In genomic region chr11:74807246-74807882, GRCm38 (mm10) we compare ENCODE assay signal across 26 mouse cellular contexts. TPM values are rescaled to one million over a fixed set of nuclear protein-coding genes. Genes with fewer than 3 reads are reported as not detected.
DNase-seq lines count a peak whose midpoint lies in the region; ATAC-seq and TF ChIP-seq lines count a peak whose summit lies in the region.
"Had no signal": no experiment of that assay in that cellular context is flagged by ENCODE, and none has a peak within 500 bp of the region (broad histone marks: within the 10 kb centered on the region; RNA-seq: fewer than 3 reads in every experiment).

No protein-coding gene starts in this region.

- H3K4me3 ChIP-seq in forebrain, embryonic 15.5 days, result no peak overlapping the region
- H3K4me3 ChIP-seq in forebrain, embryonic 10.5 days, result no peak overlapping the region
- no peak overlapping the region for H3K4me3 ChIP-seq in midbrain, embryonic 11.5 days (ENCODE audit: low read depth, low read length)
- no peak overlapping the region for H3K4me3 ChIP-seq in midbrain, embryonic 10.5 days
- H3K4me3 ChIP-seq in lung, postnatal 0 days (ENCODE audit: low read depth, low read length), result no peak overlapping the region
- H3K4me3 ChIP-seq in embryonic facial prominence, embryonic 10.5 days, result no peak overlapping the region
- H3K4me3 ChIP-seq in hindbrain, embryonic 12.5 days, result no peak overlapping the region
- H3K4me3 ChIP-seq: erythroblast, embryonic 14.5 days; heart, adult 2 months; heart, embryonic 12.5 days; hindbrain, embryonic 15.5 days; kidney, embryonic 15.5 days; limb, embryonic 12.5 days; liver, embryonic 15.5 days; neural tube, embryonic 12.5 days had no signal

- H3K27me3 ChIP-seq in forebrain, embryonic 15.5 days, result no peaks in the 10 kb centered on the region
- no peaks in the 10 kb centered on the region for H3K27me3 ChIP-seq in forebrain, embryonic 10.5 days (ENCODE audit: poor library complexity, severe bottlenecking)
- no peaks in the 10 kb centered on the region for H3K27me3 ChIP-seq in midbrain, embryonic 11.5 days (ENCODE audit: control insufficient read depth, insufficient read depth, low read length)
- no peaks in the 10 kb centered on the region for H3K27me3 ChIP-seq in midbrain, embryonic 10.5 days (ENCODE audit: low read depth, poor library complexity, severe bottlenecking)
- H3K27me3 ChIP-seq in lung, postnatal 0 days (replicated peaks; ENCODE audit: insufficient read depth, low read length), result no peaks in the 10 kb centered on the region
- H3K27me3 ChIP-seq in embryonic facial prominence, embryonic 10.5 days (replicated peaks; ENCODE audit: low read depth, poor library complexity, severe bottlenecking), result no peaks in the 10 kb centered on the region
- H3K27me3 ChIP-seq in hindbrain, embryonic 12.5 days, result no peaks in the 10 kb centered on the region
- H3K27me3 ChIP-seq: heart, embryonic 12.5 days; hindbrain, embryonic 15.5 days; kidney, embryonic 15.5 days; limb, embryonic 12.5 days; liver, embryonic 15.5 days; neural tube, embryonic 12.5 days had no signal

- H3K4me1 ChIP-seq in forebrain, embryonic 15.5 days, result no peaks in the 10 kb centered on the region
- no peaks in the 10 kb centered on the region for H3K4me1 ChIP-seq in forebrain, embryonic 10.5 days
- no peaks in the 10 kb centered on the region for H3K4me1 ChIP-seq in midbrain, embryonic 11.5 days (ENCODE audit: control insufficient read depth, insufficient read depth, low read length)
- peaks cover 8% of the 10 kb centered on the region for H3K4me1 ChIP-seq in midbrain, embryonic 10.5 days
- no peaks in the 10 kb centered on the region for H3K4me1 ChIP-seq in lung, postnatal 0 days (ENCODE audit: insufficient read depth, low read depth, low read length)
- no peaks in the 10 kb centered on the region; the same call in 1 of the 2 replicates for H3K4me1 ChIP-seq in embryonic facial prominence, embryonic 10.5 days
- no peaks in the 10 kb centered on the region for H3K4me1 ChIP-seq in hindbrain, embryonic 12.5 days
- H3K4me1 ChIP-seq: hindbrain, embryonic 15.5 days; limb, embryonic 12.5 days; neural tube, embryonic 12.5 days had no signal

- H3K4me2 ChIP-seq in forebrain, embryonic 15.5 days (replicated peaks), result no peak overlapping the region
- no peak overlapping the region for H3K4me2 ChIP-seq in midbrain, embryonic 11.5 days
- no peak overlapping the region for H3K4me2 ChIP-seq in lung, postnatal 0 days (replicated peaks; ENCODE audit: low read depth, low read length)
- no peak overlapping the region for H3K4me2 ChIP-seq in hindbrain, embryonic 12.5 days (replicated peaks)
- H3K4me2 ChIP-seq: heart, embryonic 12.5 days; hindbrain, embryonic 15.5 days; kidney, embryonic 15.5 days; limb, embryonic 12.5 days; liver, embryonic 15.5 days; neural tube, embryonic 12.5 days had no signal

- 83% methylated on average over 6 of the region's 6 CpGs for WGBS in forebrain, embryonic 15.5 days
- WGBS in forebrain, embryonic 10.5 days, result 92% methylated on average over 6 of the region's 6 CpGs
- 93% methylated on average over 6 of the region's 6 CpGs for WGBS in midbrain, embryonic 11.5 days
- WGBS in midbrain, embryonic 10.5 days, result 95% methylated on average over 6 of the region's 6 CpGs
- WGBS in lung, postnatal 0 days, result 80% methylated on average over 6 of the region's 6 CpGs
- WGBS in embryonic facial prominence, embryonic 10.5 days, result 92% methylated on average over 6 of the region's 6 CpGs
- 93% methylated on average over 6 of the region's 6 CpGs for WGBS in hindbrain, embryonic 12.5 days

- ATAC-seq in forebrain, embryonic 15.5 days (replicated peaks), result no peak
- no peak for ATAC-seq in midbrain, embryonic 11.5 days (ENCODE audit: low FRiP score)
- ATAC-seq in lung, postnatal 0 days, result peak; percentile 65; the same call in 1 of the 2 replicates
- no peak for ATAC-seq in hindbrain, embryonic 12.5 days (ENCODE audit: low FRiP score)
- ATAC-seq: CD4-positive, CD25-positive, alpha-beta regulatory T cell, adult 4 months; inflammation-experienced regulatory T-cells, adult 6 months; midbrain, embryonic 16.5 days had no signal

- H3K9me3 ChIP-seq in forebrain, embryonic 15.5 days, result no peaks in the 10 kb centered on the region
- no peaks in the 10 kb centered on the region for H3K9me3 ChIP-seq in forebrain, embryonic 10.5 days
- no peaks in the 10 kb centered on the region for H3K9me3 ChIP-seq in midbrain, embryonic 11.5 days (ENCODE audit: control insufficient read depth, low read length)
- H3K9me3 ChIP-seq in midbrain, embryonic 10.5 days (replicated peaks), result no peaks in the 10 kb centered on the region
- H3K9me3 ChIP-seq in lung, postnatal 0 days (ENCODE audit: low read length), result no peaks in the 10 kb centered on the region
- H3K9me3 ChIP-seq in embryonic facial prominence, embryonic 10.5 days, result no peaks in the 10 kb centered on the region
- no peaks in the 10 kb centered on the region for H3K9me3 ChIP-seq in hindbrain, embryonic 12.5 days (replicated peaks)
- H3K9me3 ChIP-seq: heart, embryonic 12.5 days; hindbrain, embryonic 15.5 days; kidney, embryonic 15.5 days; limb, embryonic 12.5 days; liver, embryonic 15.5 days; neural tube, embryonic 12.5 days had no signal

- TF ChIP-seq CTCF in lung, postnatal 0 days (IDR thresholded peaks at IDR 0.05), result no peak

- TF ChIP-seq EP300 in lung, postnatal 0 days (IDR thresholded peaks at IDR 0.05), result 0 out of 2 replicates have a peak, but pooled peaks have one; percentile 29

- H3K27ac ChIP-seq in forebrain, embryonic 15.5 days (replicated peaks), result peak overlapping the region; percentile 65; the same call in 1 of the 2 replicates
- no peak overlapping the region for H3K27ac ChIP-seq in forebrain, embryonic 10.5 days
- H3K27ac ChIP-seq in midbrain, embryonic 11.5 days (ENCODE audit: low read depth, low read length), result no peak overlapping the region
- no peak overlapping the region for H3K27ac ChIP-seq in midbrain, embryonic 10.5 days (replicated peaks)
- H3K27ac ChIP-seq in lung, postnatal 0 days (ENCODE audit: low read length), result no peak overlapping the region
- H3K27ac ChIP-seq in embryonic facial prominence, embryonic 10.5 days (replicated peaks), result no peak overlapping the region
- no peak overlapping the region for H3K27ac ChIP-seq in hindbrain, embryonic 12.5 days
- H3K27ac ChIP-seq: heart, adult 2 months; hindbrain, embryonic 15.5 days; kidney, embryonic 15.5 days; limb, embryonic 12.5 days; liver, embryonic 15.5 days; neural tube, embryonic 12.5 days had no signal

- H3K36me3 ChIP-seq in forebrain, embryonic 15.5 days, result peaks cover 27% of the 10 kb centered on the region
- peaks cover 84% of the 10 kb centered on the region for H3K36me3 ChIP-seq in forebrain, embryonic 10.5 days (replicated peaks)
- peaks cover 6% of the 10 kb centered on the region for H3K36me3 ChIP-seq in midbrain, embryonic 11.5 days (ENCODE audit: control insufficient read depth, insufficient read depth, low read length)
- H3K36me3 ChIP-seq in midbrain, embryonic 10.5 days, result peaks cover 78% of the 10 kb centered on the region
- 0 out of 2 replicates have a peak, but pooled peaks cover 6% of the 10 kb centered on the region for H3K36me3 ChIP-seq in lung, postnatal 0 days (ENCODE audit: insufficient read depth, low read length)
- peaks cover 85% of the 10 kb centered on the region for H3K36me3 ChIP-seq in embryonic facial prominence, embryonic 10.5 days (replicated peaks)
- H3K36me3 ChIP-seq in hindbrain, embryonic 12.5 days, result peaks cover 44% of the 10 kb centered on the region

- DNase-seq in forebrain, embryonic 10.5 days (ENCODE audit: extremely low spot score, low spot score), result no peak
- DNase-seq in midbrain, embryonic 11.5 days (ENCODE audit: low spot score, missing footprints), result peak; percentile 53
- DNase-seq in midbrain, embryonic 10.5 days (ENCODE audit: low spot score), result no peak
- DNase-seq in lung, postnatal 0 days (ENCODE audit: low spot score), result peak; percentile 51
- no peak for DNase-seq in embryonic facial prominence, embryonic 10.5 days (ENCODE audit: low spot score)
- DNase-seq: adrenal gland, postnatal 14 days; cerebellum, adult 18-20 months; cerebellum, postnatal 10 days; gastrocnemius, postnatal 25 days; heart, adult 2 months; kidney, adult 11 months; kidney, postnatal 25 days; right cerebral cortex, postnatal 14 days; thymus, postnatal 4 days had no signal

- H3K9ac ChIP-seq in forebrain, embryonic 15.5 days (replicated peaks), result no peak overlapping the region
- no peak overlapping the region for H3K9ac ChIP-seq in midbrain, embryonic 11.5 days (ENCODE audit: low read length)
- no peak overlapping the region for H3K9ac ChIP-seq in lung, postnatal 0 days (replicated peaks; ENCODE audit: low read depth)
- no peak overlapping the region for H3K9ac ChIP-seq in hindbrain, embryonic 12.5 days
- H3K9ac ChIP-seq: heart, embryonic 12.5 days; hindbrain, embryonic 15.5 days; kidney, embryonic 15.5 days; limb, embryonic 12.5 days; liver, embryonic 15.5 days; neural tube, embryonic 12.5 days had no signal

RNA-seq across cellular contexts. Expression of gene Mnt, which starts 23.4 kb away (rescaled TPM):
- 10.0 and 10.1 TPM in 2 replicates for polyA plus RNA-seq in forebrain, embryonic 15.5 days (2015; fragmentation: Nextera tagmentation; extraction: Ambion mirVana)
- 4.7 and 4.9 TPM in 2 replicates for polyA plus RNA-seq in forebrain, embryonic 10.5 days (2016; fragmentation: Nextera tagmentation; extraction: Ambion mirVana)
- polyA plus RNA-seq in midbrain, embryonic 11.5 days (2014; fragmentation: Nextera tagmentation; extraction: Ambion mirVana), result 3.7 and 4.5 TPM in 2 replicates
- polyA plus RNA-seq in midbrain, embryonic 10.5 days (2016; fragmentation: Nextera tagmentation; extraction: Ambion mirVana), result 4.2 and 5.5 TPM in 2 replicates
- 4.7 and 4.9 TPM in 2 replicates for polyA plus RNA-seq in lung, postnatal 0 days (2015; fragmentation: Nextera tagmentation; extraction: Ambion mirVana)
- 5.2 and 5.3 TPM in 2 replicates for polyA plus RNA-seq in embryonic facial prominence, embryonic 10.5 days (2016; fragmentation: Nextera tagmentation; extraction: Ambion mirVana)
- 8.3 and 8.4 TPM in 2 replicates for polyA plus RNA-seq in hindbrain, embryonic 12.5 days (2016; fragmentation: Nextera tagmentation; extraction: Ambion mirVana)

RNA-seq across cellular contexts. Expression of gene Mettl16, which starts 36.7 kb away (rescaled TPM):
- polyA plus RNA-seq in forebrain, embryonic 15.5 days (2015; fragmentation: Nextera tagmentation; extraction: Ambion mirVana), result 54.3 and 55.5 TPM in 2 replicates
- polyA plus RNA-seq in forebrain, embryonic 10.5 days (2016; fragmentation: Nextera tagmentation; extraction: Ambion mirVana), result 71.6 and 73.4 TPM in 2 replicates
- polyA plus RNA-seq in midbrain, embryonic 11.5 days (2014; fragmentation: Nextera tagmentation; extraction: Ambion mirVana), result 48.5 and 51.8 TPM in 2 replicates
- 63.3 and 71.6 TPM in 2 replicates for polyA plus RNA-seq in midbrain, embryonic 10.5 days (2016; fragmentation: Nextera tagmentation; extraction: Ambion mirVana)
- 13.7 and 18.1 TPM in 2 replicates for polyA plus RNA-seq in lung, postnatal 0 days (2015; fragmentation: Nextera tagmentation; extraction: Ambion mirVana)
- 73.0 and 73.7 TPM in 2 replicates for polyA plus RNA-seq in embryonic facial prominence, embryonic 10.5 days (2016; fragmentation: Nextera tagmentation; extraction: Ambion mirVana)
- 57.5 and 58.5 TPM in 2 replicates for polyA plus RNA-seq in hindbrain, embryonic 12.5 days (2016; fragmentation: Nextera tagmentation; extraction: Ambion mirVana)

Comparison
In these comparisons a context has a peak if more than half of its experiments do, and no peak if none do; other contexts are left out.
1. DNase-seq: peak in midbrain, embryonic 11.5 days (single experiment) and lung, postnatal 0 days (single experiment); none in forebrain, embryonic 10.5 days (single experiment), midbrain, embryonic 10.5 days (single experiment) and embryonic facial prominence, embryonic 10.5 days (single experiment).